Mouse (Mus musculus): Measurements from ENCODE around the gene Bet1l. TPM values are rescaled to one million over a fixed set of nuclear protein-coding genes. Genes with fewer than 3 reads are reported as not detected.

The Bet1l gene
- total RNA-seq, 4 experiments from 2014 or later: 20.7 to 26.7 (median 23.2) TPM

- no peak for DNase-seq (ENCODE audit: low spot score in 2 of 2)
Measured at GRCm38 (mm10) chr7:140833341-140833740, 24.0 kb downstream of the Bet1l start.

- no peak for DNase-seq (ENCODE audit: low spot score in 2 of 2)
Measured at GRCm38 (mm10) chr7:140831447-140831846, 25.9 kb downstream of the Bet1l start.

DNA sequence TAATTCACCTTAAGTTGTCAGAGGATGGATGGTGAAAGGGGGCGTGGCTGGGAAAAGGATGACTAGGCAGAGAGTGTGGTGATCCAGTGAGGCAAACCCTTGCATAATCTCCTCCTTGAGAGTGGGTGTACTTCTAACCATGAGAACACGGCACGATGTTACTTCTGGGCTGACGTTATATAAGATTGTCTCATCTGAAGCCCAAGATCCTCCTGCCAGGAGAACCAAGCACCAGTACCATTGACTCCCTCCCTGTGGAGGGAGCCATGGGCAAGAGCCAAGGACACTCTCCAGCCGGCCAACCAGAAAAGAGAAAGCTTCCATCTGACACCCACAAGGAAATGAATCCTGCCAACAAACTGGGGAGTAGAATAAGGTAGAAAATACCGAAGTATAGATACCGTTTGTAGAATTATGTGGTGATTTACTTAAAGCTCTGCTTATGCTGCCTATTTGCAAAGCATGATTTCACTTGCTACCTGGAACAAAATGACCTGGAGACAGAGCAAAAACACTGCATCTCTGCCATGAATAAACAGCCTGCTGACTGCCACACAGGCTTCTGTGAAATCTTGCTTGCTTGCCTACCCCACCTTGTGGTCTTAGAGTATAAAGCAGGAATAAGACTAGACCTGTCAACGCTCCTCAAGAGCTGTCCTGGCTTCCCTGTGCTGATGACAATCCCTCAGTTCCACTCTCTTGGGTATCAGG is 29.1 kb downstream of the Bet1l start:
- peak; percentile 31 to 84 for DNase-seq (ENCODE audit: low spot score in 2 of 2)

- no peak for DNase-seq (ENCODE audit: low spot score in 2 of 2)
Measured at GRCm38 (mm10) chr7:140822731-140823130, 34.6 kb downstream of the Bet1l start.

GRCm38 (mm10) chr7:140821653-140822329 is 35.6 kb downstream of the Bet1l start, which contains the start of gene Zfp941:
Zfp941 (minus strand) TSS chr7:140822178.
- peak; percentile 45 to 78 for DNase-seq (ENCODE audit: low spot score in 2 of 2)

DNA sequence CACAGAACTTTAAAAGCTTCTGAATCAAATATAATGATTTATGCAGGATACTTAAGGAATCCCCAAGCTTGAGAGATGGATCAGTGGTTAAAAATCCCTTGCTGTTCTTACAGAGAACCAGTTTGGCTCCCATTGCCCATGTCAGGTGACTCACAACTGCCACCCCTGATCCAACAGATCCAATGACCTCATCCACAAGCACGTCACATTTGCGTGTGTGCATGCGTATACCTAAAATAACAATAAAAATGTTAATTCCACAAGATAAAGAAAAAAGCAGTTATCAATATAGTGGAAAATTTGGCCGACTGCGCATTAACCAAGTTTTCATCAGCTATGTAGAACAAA is 36.1 kb downstream of the Bet1l start:
- no peak for DNase-seq (ENCODE audit: low spot score in 2 of 2)

- no peak for DNase-seq (ENCODE audit: low spot score in 2 of 2)
Measured at GRCm38 (mm10) chr7:140820173-140820572, 37.2 kb downstream of the Bet1l start.

GRCm38 (mm10) chr7:140812850-140813249 is 44.5 kb downstream of the Bet1l start:
- no peak for DNase-seq (ENCODE audit: low spot score in 2 of 2)

DNA sequence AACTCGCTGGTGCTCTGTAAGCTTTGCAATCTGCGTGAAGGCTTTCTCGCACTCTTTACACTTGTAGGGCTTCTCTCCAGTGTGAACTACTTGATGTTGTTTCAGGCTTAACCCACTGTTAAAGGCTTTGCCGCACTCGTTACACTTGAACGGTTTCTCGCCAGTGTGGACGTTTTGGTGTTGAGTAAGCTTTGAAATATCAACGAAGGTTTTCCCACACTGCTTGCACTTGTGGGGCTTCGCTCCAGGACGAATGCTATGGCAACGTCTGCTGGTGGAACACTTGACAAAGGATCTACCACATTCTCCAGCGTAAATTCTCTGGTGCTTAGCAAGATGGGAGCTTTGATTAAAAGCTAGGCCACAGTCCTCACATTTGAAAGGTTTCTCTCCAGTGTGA is 45.7 kb downstream of the Bet1l start:
- no peak for DNase-seq (ENCODE audit: low spot score in 2 of 2)

- DNase-seq (ENCODE audit: low spot score in 2 of 2): no peak
Measured at GRCm38 (mm10) chr7:140810496-140810895, 46.9 kb downstream of the Bet1l start.

- DNase-seq (ENCODE audit: low spot score in 2 of 2): peak in 1 of 2 experiments; percentile 55
Measured at GRCm38 (mm10) chr7:140805704-140806103, 51.7 kb downstream of the Bet1l start.

Other genes starting within 250 kb of the Bet1l start
- not detected for gene Olfr61, start 228.6 kb downstream of the Bet1l start, total RNA-seq (2022)
- not detected for gene Olfr53, start 211.1 kb downstream of the Bet1l start, total RNA-seq (2022)
- gene Olfr539, start 197.6 kb downstream of the Bet1l start, total RNA-seq (2022): under 1 TPM; 0.04 to 0.09 (median 0.07) TPM
- gene Olfr45, start 175.6 kb downstream of the Bet1l start, total RNA-seq (2022): not detected
- gene Olfr541, start 160.3 kb downstream of the Bet1l start, total RNA-seq (2022): not detected
- gene Cyp2e1, start 93.8 kb downstream of the Bet1l start, total RNA-seq (2022): under 1 TPM in 1 of 4 experiments, not detected in 3; 0.36 TPM
- under 1 TPM in 3 of 4 experiments, not detected in 1; 0.40 to 0.91 (median 0.46) TPM for gene Syce1, start 69.7 kb downstream of the Bet1l start, total RNA-seq (2022)
- 10 to 100 TPM; 29.5 to 33.1 (median 29.7) TPM for gene Zfp941, start 35.4 kb downstream of the Bet1l start, total RNA-seq (2022)
- 10 to 100 TPM in 1 of 4 experiments, 1 to 10 TPM in 3; 6.2 to 13.1 (median 8.4) TPM for gene Urah, start 22.6 kb downstream of the Bet1l start, total RNA-seq (2022)
- gene Scgb1c1, start 12.0 kb downstream of the Bet1l start, total RNA-seq (2022): not detected
- gene Odf3, start 9.8 kb downstream of the Bet1l start, total RNA-seq (2022): under 1 TPM in 1 of 4 experiments, not detected in 3; 0.36 TPM
- 1 to 10 TPM; 1.0 to 2.9 (median 2.5) TPM for gene Gm45785, start 1.2 kb downstream of the Bet1l start, total RNA-seq (2022)
- gene Ric8a, start 620 bp downstream of the Bet1l start, total RNA-seq (2022): 10 to 100 TPM; 60.1 to 70.0 (median 64.9) TPM
- 100 to 1,000 TPM; 105 to 117 (median 109) TPM for gene Psmd13, start 24.4 kb upstream of the Bet1l start, total RNA-seq (2022)
- 10 to 100 TPM; 62.4 to 79.7 (median 73.7) TPM for gene Sirt3, start 24.7 kb upstream of the Bet1l start, total RNA-seq (2022)
- 1 to 10 TPM; 1.7 to 3.9 (median 2.9) TPM for gene Cox8b, start 42.9 kb upstream of the Bet1l start, total RNA-seq (2022)
- gene Nlrp6, start 63.3 kb upstream of the Bet1l start, total RNA-seq (2022): 1 to 10 TPM in 1 of 4 experiments, under 1 TPM in 3; 0.54 to 1.1 (median 0.92) TPM
- 1 to 10 TPM; 3.9 to 4.7 (median 4.3) TPM for gene Pgghg, start 83.8 kb upstream of the Bet1l start, total RNA-seq (2022)
- under 1 TPM in 1 of 4 experiments, not detected in 3; 0.51 TPM for gene Ifitm5, start 92.7 kb upstream of the Bet1l start, total RNA-seq (2022)
- not detected for gene Gm45717, start 98.4 kb upstream of the Bet1l start, total RNA-seq (2022)
- 10 to 100 TPM; 13.5 to 19.6 (median 16.7) TPM for gene Ifitm2, start 98.4 kb upstream of the Bet1l start, total RNA-seq (2022)
- 1 to 10 TPM; 3.6 to 7.4 (median 5.0) TPM for gene Ifitm1, start 109.6 kb upstream of the Bet1l start, total RNA-seq (2022)
- 10 to 100 TPM; 12.2 to 26.6 (median 17.7) TPM for gene Ifitm3, start 153.2 kb upstream of the Bet1l start, total RNA-seq (2022)
- under 1 TPM in 2 of 4 experiments, not detected in 2; 0.87 to 0.88 TPM for gene Ifitm6, start 160.3 kb upstream of the Bet1l start, total RNA-seq (2022)
- not detected for gene Gm17387, start 171.6 kb upstream of the Bet1l start, total RNA-seq (2022)
- gene B4galnt4, start 203.5 kb upstream of the Bet1l start, total RNA-seq (2022): 10 to 100 TPM; 64.5 to 81.0 (median 79.2) TPM
- under 1 TPM in 1 of 4 experiments, not detected in 3; 0.57 TPM for gene Pkp3, start 220.6 kb upstream of the Bet1l start, total RNA-seq (2022)
- gene Sigirr, start 243.0 kb upstream of the Bet1l start, total RNA-seq (2022): 1 to 10 TPM; 2.3 to 2.6 (median 2.5) TPM

All from left cerebral cortex, adult 8-10 months (tissue).